Mouse (Mus musculus) kidney, postnatal 0 days (tissue): ENCODE measurements around the gene Parp14. TPM values are rescaled to one million over a fixed set of nuclear protein-coding genes. Genes with fewer than 3 reads are reported as not detected.

ENCODE experiments used
- ATAC-seq: fragments of 200-750 bp; cut with Nextera tagmentation; replicated peaks from 2 replicates; pipeline ENCODE4 v1.8.0; 2017; ENCODE audit warnings: low read depth, moderate number of reproducible peaks, moderate TSS enrichment, moderate library complexity; ENCODE audit not compliant: low FRiP score
- DNase-seq: peaks from one replicate; pipeline ENCODE4 v3.0.0-alpha.2; 2016; ENCODE audit warnings: low spot score
- H3K27ac ChIP-seq: fragments of 300-500 bp; sonication (generic); 2 replicates; pipeline ENCODE4 v1.5.1; 2014; ENCODE audit warnings: mild to moderate bottlenecking
- H3K27me3 ChIP-seq: fragments of 300-500 bp; sonication (generic); 2 replicates; pipeline ENCODE4 v1.6.1; 2014; ENCODE audit warnings: low read length, mixed read lengths; ENCODE audit not compliant: insufficient read depth
- H3K36me3 ChIP-seq: fragments of 300-500 bp; sonication (generic); 2 replicates; pipeline ENCODE4 v1.6.1; 2014; ENCODE audit warnings: low read length, mixed read lengths; ENCODE audit not compliant: insufficient read depth
- H3K4me1 ChIP-seq: fragments of 300-500 bp; sonication (generic); replicated peaks from 2 replicates; pipeline ENCODE4 v1.6.1; 2014; ENCODE audit warnings: antibody characterized with exemption, low read length, mixed read lengths; ENCODE audit not compliant: insufficient read depth
- H3K4me2 ChIP-seq: fragments of 300-500 bp; sonication (generic); 2 replicates; pipeline ENCODE4 v1.6.1; 2014; ENCODE audit warnings: mild to moderate bottlenecking, low read length, moderate library complexity, mixed read lengths
- H3K4me3 ChIP-seq: fragments of 300-500 bp; sonication (generic); replicated peaks from 2 replicates; pipeline ENCODE4 v1.5.1; 2014; ENCODE audit warnings: low read depth, low read length
- H3K9ac ChIP-seq: fragments of 300-500 bp; sonication (generic); 2 replicates; pipeline ENCODE4 v1.6.1; 2014; ENCODE audit warnings: low read depth, low read length
- H3K9me3 ChIP-seq: fragments of 300-500 bp; sonication (generic); replicated peaks from 2 replicates; pipeline ENCODE4 v1.6.1; 2016; ENCODE audit warnings: low read length, inconsistent platforms, mixed read lengths
- CTCF ChIP-seq: IDR thresholded peaks from 2 replicates; pipeline ENCODE4 v1.5.1; 2016; ENCODE audit warnings: antibody characterized with exemption, low read depth, mild to moderate bottlenecking, moderate library complexity
- WGBS: fragments of 180-500 bp; shearing (Covaris S2); extraction: QIAGEN DNeasy Blood & Tissue Kit; methylation state at CpG from one replicate; pipeline ENCODE4 v1.1.7; 2014; 5-methylcytosine and 5-hydroxymethylcytosine counted together
- polyA plus RNA-seq: library from polyadenylated mRNA; unstranded; fragments of >200 nt; fragmentation: Nextera tagmentation; extraction: Ambion mirVana; gene quantifications from 2 replicates; pipeline ENCODE4 v1.2.1, GENCODE M21; 2015

The Parp14 gene
- polyA plus RNA-seq, 1 experiment from 2014 or later = 2.5 TPM

DNA sequence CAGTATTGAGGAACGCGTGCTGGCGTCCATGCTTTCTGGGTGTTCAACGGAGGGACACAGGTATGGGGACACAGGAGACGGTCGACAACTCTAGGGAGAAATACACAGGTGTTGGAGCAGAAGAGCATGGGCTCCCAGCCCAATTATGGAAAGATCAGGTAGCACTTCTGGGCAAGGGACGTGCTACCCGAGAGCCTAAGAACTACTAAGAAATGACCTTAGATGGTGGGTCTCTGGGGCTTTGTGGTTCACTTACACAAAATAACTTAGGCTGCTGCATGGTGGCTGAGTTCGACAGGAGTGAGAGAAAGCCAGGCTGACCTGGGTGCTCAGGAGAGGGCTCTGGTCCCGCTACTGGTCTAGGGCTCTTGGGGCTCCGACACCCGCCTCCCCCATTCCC is 554 bp upstream of the Parp14 start:
- WGBS = 21% methylated on average over 12 of the region's 12 CpGs
- no peak for TF ChIP-seq CTCF
- Histone ChIP-seq H3K9ac (peak overlapping the region; percentile 87; the same call in 1 of the 2 replicates), H3K4me3 (peak overlapping the region; percentile 85), H3K9me3 (no peaks in the 10 kb centered on the region), H3K27ac (no peak overlapping the region; the same call in 1 of the 2 replicates), H3K36me3 (no peaks in the 10 kb centered on the region), H3K4me2 (peak overlapping the region; percentile 91), H3K27me3 (no peaks in the 10 kb centered on the region), H3K4me1 (peaks cover 5% of the 10 kb centered on the region; the same call in 1 of the 2 replicates)
- ATAC-seq = 0 out of 2 replicates have a peak, but pooled peaks have one; percentile 1
- no peak for DNase-seq

DNA sequence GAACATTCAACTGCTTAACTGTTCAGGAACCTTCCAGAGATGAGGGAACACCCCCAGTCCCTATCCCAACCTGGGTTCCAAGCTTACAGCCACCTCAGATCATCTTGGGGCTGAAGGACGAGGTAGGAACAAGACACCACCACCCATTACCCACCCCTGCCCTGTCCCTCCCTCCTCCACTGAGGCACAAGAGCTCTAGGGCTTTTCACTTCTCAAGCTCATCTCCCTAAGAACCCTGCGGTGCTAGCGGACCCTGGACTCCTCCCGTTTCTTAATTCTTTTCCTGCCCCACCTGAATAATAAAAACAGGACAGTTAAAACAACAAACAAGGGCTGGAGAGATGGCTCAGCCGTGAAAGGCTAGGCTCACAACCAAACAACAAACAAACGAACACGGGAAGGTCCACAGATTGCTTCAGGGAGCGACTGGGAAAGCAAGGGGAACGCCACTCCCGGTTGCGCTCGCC is 730 bp downstream of the Parp14 start:
- Histone ChIP-seq H3K36me3 (no peaks in the 10 kb centered on the region), H3K27me3 (no peaks in the 10 kb centered on the region), H3K4me1 (peaks cover 5% of the 10 kb centered on the region; the same call in 1 of the 2 replicates), H3K27ac (peak overlapping the region; percentile 71), H3K9me3 (no peaks in the 10 kb centered on the region), H3K9ac (peak overlapping the region; percentile 87), H3K4me3 (peak overlapping the region; percentile 85), H3K4me2 (peak overlapping the region; percentile 91)
- 2% methylated on average over 12 of the region's 12 CpGs for WGBS
- no peak for ATAC-seq
- peak; percentile 34 for DNase-seq
- no peak for TF ChIP-seq CTCF

GRCm38 (mm10) chr16:35869656-35870055 is 1.7 kb downstream of the Parp14 start:
- peaks cover 5% of the 10 kb centered on the region; the same call in 1 of the 2 replicates for H3K4me1 ChIP-seq
- peak overlapping the region; percentile 91 for H3K4me2 ChIP-seq
- ATAC-seq (no peak), DNase-seq (no peak)
- H3K36me3 ChIP-seq = no peaks in the 10 kb centered on the region
- no peaks in the 10 kb centered on the region for H3K9me3 ChIP-seq
- 63% methylated on average over 6 of the region's 6 CpGs for WGBS
- TF ChIP-seq CTCF = no peak
- no peaks in the 10 kb centered on the region for H3K27me3 ChIP-seq
- H3K9ac ChIP-seq = no peak overlapping the region
- peak overlapping the region; percentile 85; the same call in 1 of the 2 replicates for H3K4me3 ChIP-seq
- H3K27ac ChIP-seq = peak overlapping the region; percentile 13

GRCm38 (mm10) chr16:35869126-35869525 is 2.2 kb downstream of the Parp14 start:
- WGBS = 31% methylated on average over 3 of the region's 3 CpGs
- Histone ChIP-seq H3K27ac (peak overlapping the region; percentile 13), H3K9me3 (no peaks in the 10 kb centered on the region), H3K4me2 (peak overlapping the region; percentile 91), H3K36me3 (no peaks in the 10 kb centered on the region), H3K4me1 (peaks cover 5% of the 10 kb centered on the region; the same call in 1 of the 2 replicates), H3K4me3 (no peak overlapping the region; the same call in 1 of the 2 replicates), H3K9ac (no peak overlapping the region), H3K27me3 (no peaks in the 10 kb centered on the region)
- peak; percentile 76 for DNase-seq
- TF ChIP-seq CTCF = peak; percentile 47; the same call in 1 of the 2 replicates
- ATAC-seq = no peak

DNA sequence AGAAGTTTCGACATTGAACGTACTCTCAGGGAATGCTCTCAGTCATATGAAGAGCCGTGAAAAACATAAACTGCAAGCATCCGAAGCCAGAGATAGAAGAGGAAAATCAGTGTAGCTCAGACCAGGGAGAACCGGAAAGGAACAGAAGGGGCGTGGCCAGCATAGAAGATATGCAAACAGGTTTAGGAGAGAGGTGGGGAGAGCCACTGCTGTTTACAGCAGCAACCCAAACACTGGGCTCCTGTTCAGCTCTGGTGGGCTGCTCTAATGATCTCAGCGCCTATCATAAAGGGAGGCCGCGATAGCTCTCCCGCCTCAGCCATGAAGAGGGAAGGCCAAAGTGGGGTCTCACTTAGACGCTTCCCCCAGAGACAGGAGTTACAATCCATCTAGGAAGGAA is 3.6 kb downstream of the Parp14 start:
- Histone ChIP-seq H3K4me3 (no peak overlapping the region), H3K4me1 (peaks cover 5% of the 10 kb centered on the region; the same call in 1 of the 2 replicates), H3K27me3 (no peaks in the 10 kb centered on the region), H3K36me3 (no peaks in the 10 kb centered on the region), H3K27ac (no peak overlapping the region), H3K9me3 (no peaks in the 10 kb centered on the region), H3K4me2 (no peak overlapping the region), H3K9ac (no peak overlapping the region)
- no peak for TF ChIP-seq CTCF
- no peak for DNase-seq
- 70% methylated on average over 11 of the region's 11 CpGs for WGBS
- no peak for ATAC-seq

GRCm38 (mm10) chr16:35862057-35862456 is 9.3 kb downstream of the Parp14 start:
- DNase-seq = no peak
- H3K27me3 ChIP-seq = no peaks in the 10 kb centered on the region
- no peaks in the 10 kb centered on the region for H3K9me3 ChIP-seq
- ATAC-seq = no peak
- peaks cover 2% of the 10 kb centered on the region; the same call in 1 of the 2 replicates for H3K36me3 ChIP-seq
- H3K4me2 ChIP-seq = no peak overlapping the region
- no peaks in the 10 kb centered on the region for H3K4me1 ChIP-seq
- H3K4me3 ChIP-seq = no peak overlapping the region
- TF ChIP-seq CTCF = peak; percentile 42; the same call in 1 of the 2 replicates
- H3K9ac ChIP-seq = no peak overlapping the region
- no peak overlapping the region for H3K27ac ChIP-seq
- 94% methylated on average over 1 of the region's 1 CpGs for WGBS
